Mouse (Mus musculus) midbrain, postnatal 0 days (tissue): Measurements from ENCODE around the gene Rbfox2. TPM values are rescaled to one million over a fixed set of nuclear protein-coding genes. Genes with fewer than 3 reads are reported as not detected.
"Not testable (repeated sequence)": the region's sequence is repeated elsewhere in the genome, so short reads cannot be mapped to it uniquely, and the experiment has no call there.

Source experiments
- ATAC-seq: fragments of 200-750 bp; cut with Nextera tagmentation; 2 replicates; pipeline ENCODE4 v1.8.0; 2017; ENCODE audit warnings: moderate number of reproducible peaks, mild to moderate bottlenecking, moderate TSS enrichment, moderate library complexity; ENCODE audit not compliant: low FRiP score
- DNase-seq: peaks from one replicate; pipeline ENCODE4 v3.0.0-alpha.2; 2015; ENCODE audit warnings: low spot score
- H3K27ac ChIP-seq: fragments of 300-500 bp; sonication (generic); 2 replicates; pipeline ENCODE4 v1.5.1; 2014; ENCODE audit warnings: low read depth, mild to moderate bottlenecking, low read length, mixed read lengths
- H3K27me3 ChIP-seq: fragments of 300-500 bp; sonication (generic); 2 replicates; pipeline ENCODE4 v1.6.1; 2014; ENCODE audit warnings: low read length, control low read depth, mixed read lengths; ENCODE audit not compliant: insufficient read depth
- H3K36me3 ChIP-seq: fragments of 300-500 bp; sonication (generic); 2 replicates; pipeline ENCODE4 v1.6.1; 2014; ENCODE audit warnings: low read length, control low read depth, mixed read lengths; ENCODE audit not compliant: insufficient read depth
- H3K4me1 ChIP-seq: fragments of 300-500 bp; sonication (generic); 2 replicates; pipeline ENCODE4 v1.6.1; 2014; ENCODE audit warnings: mild to moderate bottlenecking, control low read depth, antibody characterized with exemption, low read length, mixed read lengths; ENCODE audit not compliant: insufficient read depth
- H3K4me2 ChIP-seq: fragments of 300-500 bp; sonication (generic); 2 replicates; pipeline ENCODE4 v1.6.1; 2014; ENCODE audit warnings: low read depth, mild to moderate bottlenecking, low read length, mixed read lengths; ENCODE audit not compliant: poor library complexity, severe bottlenecking
- H3K4me3 ChIP-seq: fragments of 300-500 bp; sonication (generic); 2 replicates; pipeline ENCODE4 v1.5.1; 2014; ENCODE audit warnings: low read depth, mild to moderate bottlenecking, low read length, moderate library complexity
- H3K9ac ChIP-seq: fragments of 300-500 bp; sonication (generic); replicated peaks from 2 replicates; pipeline ENCODE4 v1.6.1; 2014; ENCODE audit warnings: mild to moderate bottlenecking, low read length, moderate library complexity, mixed read lengths; ENCODE audit not compliant: poor library complexity, severe bottlenecking
- H3K9me3 ChIP-seq: fragments of 300-500 bp; sonication (generic); 2 replicates; pipeline ENCODE4 v1.6.1; 2016; ENCODE audit warnings: low read length, control low read depth
- CTCF ChIP-seq: IDR thresholded peaks from 2 replicates; pipeline ENCODE4 v1.5.1; 2016; ENCODE audit warnings: antibody characterized with exemption, mild to moderate bottlenecking
- WGBS: fragments of 180-500 bp; shearing (Covaris S2); extraction: QIAGEN DNeasy Blood & Tissue Kit; methylation state at CpG from one replicate; pipeline ENCODE4 v1.1.7; 2014; 5-methylcytosine and 5-hydroxymethylcytosine counted together
- polyA plus RNA-seq: library from polyadenylated mRNA; unstranded; fragments of >200 nt; fragmentation: Nextera tagmentation; extraction: Ambion mirVana; gene quantifications from 2 replicates; pipeline ENCODE4 v1.2.1, GENCODE M21; 2015
- total RNA-seq: library from RNA; depleted of rRNA; stranded (reverse); fragments of >200 nt; gene quantifications from 2 replicates; pipeline ENCODE4 v1.2.3, GENCODE M21; 2014

Gene Rbfox2
- total and polyA plus RNA-seq, 2 experiments from 2014 or later: 96.6 to 360 TPM

GRCm38 (mm10) chr15:77336968-77337341 is 30.2 kb upstream of the Rbfox2 start:
- WGBS: 51% methylated on average over 9 of the region's 9 CpGs
- Histone ChIP-seq H3K9me3 (no peaks in the 10 kb centered on the region), H3K4me1 (0 out of 2 replicates have a peak, but pooled peaks cover 5% of the 10 kb centered on the region), H3K27me3 (no peaks in the 10 kb centered on the region), H3K4me3 (peak overlapping the region; percentile 33), H3K36me3 (no peaks in the 10 kb centered on the region), H3K9ac (no peak overlapping the region; the same call in 1 of the 2 replicates), H3K4me2 (peak overlapping the region; percentile 63), H3K27ac (no peak overlapping the region)
- TF ChIP-seq CTCF: no peak
- peak; percentile 31; the same call in 1 of the 2 replicates for ATAC-seq
- DNase-seq: no peak

- Histone ChIP-seq H3K4me3 (peak overlapping the region; percentile 33), H3K36me3 (no peaks in the 10 kb centered on the region), H3K27me3 (no peaks in the 10 kb centered on the region), H3K9me3 (no peaks in the 10 kb centered on the region), H3K9ac (peak overlapping the region; percentile 53), H3K4me2 (peak overlapping the region; percentile 63), H3K27ac (peak overlapping the region; percentile 52), H3K4me1 (0 out of 2 replicates have a peak, but pooled peaks cover 5% of the 10 kb centered on the region)
- ATAC-seq (peak; percentile 78), DNase-seq (peak; percentile 89)
- 2% methylated on average over 32 of the region's 32 CpGs for WGBS
- TF ChIP-seq CTCF: peak; percentile 84
Measured at GRCm38 (mm10) chr15:77336287-77336967, 29.6 kb upstream of the Rbfox2 start.

- H3K27ac ChIP-seq, H3K36me3 ChIP-seq, H3K4me1 ChIP-seq, ATAC-seq, DNase-seq, H3K9me3 ChIP-seq, H3K4me2 ChIP-seq, H3K27me3 ChIP-seq, H3K4me3 ChIP-seq, H3K9ac ChIP-seq: not testable (repeated sequence)
- 98% methylated on average over 3 of the region's 3 CpGs for WGBS
Measured at GRCm38 (mm10) chr15:77335185-77335584, 28.4 kb upstream of the Rbfox2 start.

- peak; percentile 48 for DNase-seq
- 65% methylated on average over 7 of the region's 7 CpGs for WGBS
Measured at GRCm38 (mm10) chr15:77332272-77332991, 25.6 kb upstream of the Rbfox2 start.

GRCm38 (mm10) chr15:77331444-77331843 is 24.6 kb upstream of the Rbfox2 start:
- no peaks in the 10 kb centered on the region for H3K9me3 ChIP-seq
- H3K4me3 ChIP-seq: no peak overlapping the region
- no peaks in the 10 kb centered on the region for H3K36me3 ChIP-seq
- DNase-seq (no peak), ATAC-seq (no peak)
- TF ChIP-seq CTCF: no peak
- no peak overlapping the region for H3K9ac ChIP-seq
- H3K4me2 ChIP-seq: no peak overlapping the region
- WGBS: 90% methylated on average over 4 of the region's 4 CpGs
- H3K4me1 ChIP-seq: no peaks in the 10 kb centered on the region
- H3K27me3 ChIP-seq: no peaks in the 10 kb centered on the region
- H3K27ac ChIP-seq: no peak overlapping the region

More at GRCm38 (mm10) chr15:77332272-77332991, 25.6 kb upstream of the Rbfox2 start:
- Histone ChIP-seq H3K9ac (no peak overlapping the region), H3K4me3 (no peak overlapping the region), H3K9me3 (no peaks in the 10 kb centered on the region), H3K4me1 (0 out of 2 replicates have a peak, but pooled peaks cover 5% of the 10 kb centered on the region), H3K27ac (no peak overlapping the region), H3K4me2 (no peak overlapping the region), H3K27me3 (no peaks in the 10 kb centered on the region), H3K36me3 (no peaks in the 10 kb centered on the region)
- no peak for ATAC-seq
- no peak for TF ChIP-seq CTCF

GRCm38 (mm10) chr15:77329681-77330180 is 22.9 kb upstream of the Rbfox2 start:
- no peak overlapping the region for H3K4me3 ChIP-seq
- no peak for TF ChIP-seq CTCF
- H3K4me1 ChIP-seq: no peaks in the 10 kb centered on the region
- no peak overlapping the region for H3K9ac ChIP-seq
- 84% methylated on average over 12 of the region's 12 CpGs for WGBS
- H3K27ac ChIP-seq: no peak overlapping the region
- H3K9me3 ChIP-seq: no peaks in the 10 kb centered on the region
- H3K4me2 ChIP-seq: no peak overlapping the region
- H3K36me3 ChIP-seq: no peaks in the 10 kb centered on the region
- H3K27me3 ChIP-seq: no peaks in the 10 kb centered on the region
- ATAC-seq (no peak), DNase-seq (no peak)
